Mouse (Mus musculus) 416B (cell line): Measurements from ENCODE around the gene Rps24.

ENCODE experiments used
- DNase-seq: peaks from one replicate; pipeline ENCODE4 v3.0.0; 2011; ENCODE audit warnings: low read depth

Gene Rps24

GRCm38 (mm10) chr14:24512527-24513161 lies 25.7 kb downstream of the Rps24 start:
- no peak for DNase-seq

DNA sequence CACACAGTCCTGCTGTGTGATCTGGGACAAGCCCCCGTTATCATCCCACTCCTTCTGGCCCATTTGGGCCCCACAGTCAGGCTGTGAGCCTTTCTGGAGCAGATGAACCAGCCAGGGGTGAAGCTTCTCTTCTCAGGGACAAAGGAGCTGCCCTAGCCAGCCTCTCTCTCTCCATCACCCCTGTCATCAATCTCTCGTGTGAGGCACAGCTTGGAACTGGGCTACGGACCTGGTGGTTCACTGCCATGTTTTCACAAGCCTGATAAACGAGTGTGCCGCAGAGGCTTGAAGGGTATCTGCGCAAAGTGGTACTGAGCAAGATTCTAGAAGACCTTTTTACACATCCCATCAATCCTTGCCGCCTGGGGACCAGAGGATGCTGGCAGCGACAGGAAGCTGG lies 34.7 kb downstream of the Rps24 start:
- no peak for DNase-seq

DNA sequence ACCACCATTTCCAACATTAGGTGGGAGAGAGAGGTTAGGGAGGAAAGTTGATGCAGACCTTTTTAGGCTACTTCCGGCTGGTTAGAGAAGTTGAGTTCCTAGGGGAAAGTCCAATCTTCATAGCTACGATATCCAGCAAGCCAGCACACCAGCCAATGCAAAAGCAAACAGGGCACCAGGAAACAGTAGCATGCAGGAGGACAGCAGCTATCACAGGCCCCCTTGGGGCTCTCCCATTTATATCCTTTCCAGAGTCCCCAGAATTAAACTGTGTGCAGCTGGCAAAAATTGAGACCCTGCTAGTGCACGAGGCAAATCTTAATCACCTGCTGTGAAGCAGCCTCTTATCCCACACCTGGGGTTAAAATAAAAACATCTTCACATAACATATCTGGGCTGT lies 38.2 kb downstream of the Rps24 start:
- no peak for DNase-seq

GRCm38 (mm10) chr14:24525677-24526415 lies 38.9 kb downstream of the Rps24 start:
- DNase-seq = no peak

DNA sequence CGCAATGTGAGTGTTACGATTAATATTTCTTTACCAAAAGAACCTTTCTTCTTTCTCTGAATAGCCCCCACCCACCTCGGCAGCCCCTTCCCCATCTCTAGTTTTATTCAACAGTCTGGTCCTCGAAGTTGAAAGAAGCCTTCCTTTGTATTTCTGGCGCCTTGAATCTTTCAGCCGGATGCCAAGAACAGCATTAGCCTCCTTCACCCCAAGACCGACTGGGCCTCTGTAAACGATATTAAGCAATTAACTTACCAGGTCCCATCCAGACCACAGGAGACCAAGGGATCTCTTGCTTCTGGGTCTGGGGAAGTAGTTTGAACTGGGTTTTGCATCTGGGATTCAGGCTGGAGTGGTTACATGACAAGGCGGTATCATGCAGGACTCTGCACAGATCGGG lies 39.5 kb downstream of the Rps24 start:
- DNase-seq = no peak

GRCm38 (mm10) chr14:24530228-24530627 lies 43.3 kb downstream of the Rps24 start:
- DNase-seq = no peak

GRCm38 (mm10) chr14:24534865-24535545 lies 48.1 kb downstream of the Rps24 start:
- DNase-seq = no peak

DNA sequence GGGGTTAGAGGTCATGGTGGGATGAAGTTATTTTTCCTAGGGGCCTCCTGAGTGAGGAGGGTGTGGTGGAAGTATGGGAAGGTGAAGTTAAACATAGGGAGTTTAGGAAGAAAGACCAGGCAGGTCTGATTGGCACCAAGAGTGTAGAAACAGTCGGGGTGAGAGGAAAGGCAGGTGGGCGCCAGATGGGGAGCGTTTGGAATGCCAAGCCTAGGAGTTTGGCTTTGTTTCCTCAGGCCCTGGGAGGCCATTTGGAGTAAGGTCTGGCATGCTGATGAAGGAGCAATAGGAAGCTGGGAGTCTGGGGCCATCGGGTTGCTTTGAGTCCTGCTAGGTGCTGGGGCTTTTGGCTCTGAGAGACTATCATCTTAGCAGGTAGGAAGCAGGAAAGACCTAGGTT lies 56.0 kb downstream of the Rps24 start:
- DNase-seq = no peak

DNA sequence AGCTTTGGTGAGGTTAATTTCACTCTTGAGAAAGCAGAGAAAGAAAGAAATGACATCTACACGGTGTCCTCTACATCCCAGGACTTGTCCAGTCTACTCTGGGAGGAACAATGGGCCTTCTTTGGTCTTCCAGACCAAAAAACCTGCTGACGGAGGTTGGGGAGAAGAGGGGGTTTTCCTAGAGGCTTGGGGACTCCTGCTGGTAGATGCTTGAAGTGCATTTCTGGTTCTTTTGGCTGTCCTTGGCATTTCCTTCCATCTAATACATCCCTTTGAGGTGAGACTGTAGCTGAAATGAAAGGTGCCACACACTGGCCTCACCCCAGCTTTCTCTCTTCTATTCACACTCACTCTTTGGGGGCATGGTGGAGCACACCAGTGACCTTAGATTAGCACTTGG lies 57.1 kb downstream of the Rps24 start:
- DNase-seq = peak; percentile 18
